Mouse (Mus musculus) ES-E14 (cell line): ENCODE results near the gene Adgrd1.

ENCODE experiments used
- HCFC1 ChIP-seq: IDR thresholded peaks from 2 replicates; pipeline ENCODE4 v1.6.1; 2012; ENCODE audit warnings: low read length, inconsistent platforms, borderline replicate concordance; ENCODE audit not compliant: insufficient read depth
- MAFK ChIP-seq: IDR thresholded peaks from 2 replicates; pipeline ENCODE4 v1.6.1; 2014; ENCODE audit warnings: mild to moderate bottlenecking, low read depth, low read length, inconsistent platforms; ENCODE audit not compliant: insufficient read depth

- TF ChIP-seq MAFK (no peak), HCFC1 (no peak)
Measured at GRCm38 (mm10) chr5:129119146-129119545, 22.6 kb downstream of the Adgrd1 start.
